Mouse (Mus musculus) liver, adult (tissue): ENCODE data around the gene Pdrg1.

Experiments used
- GATA4 ChIP-seq: IDR thresholded peaks from 2 replicates; pipeline ENCODE4 v1.6.1; 2014; ENCODE audit warnings: mild to moderate bottlenecking, low read length; ENCODE audit not compliant: insufficient replicate concordance

Pdrg1 gene

DNA sequence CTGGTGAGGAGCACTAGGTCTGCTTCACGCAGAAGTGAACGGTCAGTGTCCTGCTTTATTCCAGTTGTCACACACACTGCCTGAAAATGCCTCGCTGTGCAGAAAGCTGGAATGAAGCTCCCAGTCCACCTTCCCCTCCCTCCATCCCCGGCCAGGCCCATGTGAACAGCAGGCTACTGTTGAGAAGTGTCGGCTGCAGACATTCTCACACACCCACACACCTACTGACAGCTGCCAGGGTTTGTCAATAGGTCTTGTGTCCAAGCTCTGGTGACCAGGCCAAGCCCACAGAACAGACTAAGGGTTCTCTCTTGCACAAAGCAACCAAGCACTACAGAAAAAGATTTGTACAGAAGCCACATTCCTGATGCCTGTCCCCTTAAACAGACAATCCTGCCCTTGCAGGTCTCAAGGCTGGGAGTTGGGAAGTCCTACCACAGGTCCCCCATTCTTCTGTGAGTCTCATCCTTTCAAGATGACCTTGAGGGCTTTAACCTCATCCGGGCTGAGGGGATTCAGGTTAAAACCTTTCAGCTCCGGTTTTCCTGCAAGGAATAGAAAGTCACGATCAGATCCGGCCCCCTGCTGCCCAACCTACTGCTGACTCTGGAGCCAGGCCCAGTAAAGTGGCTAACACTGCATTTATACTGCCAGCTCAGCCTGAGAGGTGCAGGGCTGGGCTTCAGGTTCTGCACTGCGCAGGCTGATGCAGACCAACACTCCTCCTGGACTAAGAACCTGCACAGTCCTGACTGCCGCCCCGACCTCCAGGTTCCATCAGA, 5.8 kb downstream of the Pdrg1 start:
- no peak for TF ChIP-seq GATA4

- TF ChIP-seq GATA4, result no peak
These were observed 9.2 kb downstream of the Pdrg1 start for GRCm38 (mm10) chr2:153005981-153006380.

DNA sequence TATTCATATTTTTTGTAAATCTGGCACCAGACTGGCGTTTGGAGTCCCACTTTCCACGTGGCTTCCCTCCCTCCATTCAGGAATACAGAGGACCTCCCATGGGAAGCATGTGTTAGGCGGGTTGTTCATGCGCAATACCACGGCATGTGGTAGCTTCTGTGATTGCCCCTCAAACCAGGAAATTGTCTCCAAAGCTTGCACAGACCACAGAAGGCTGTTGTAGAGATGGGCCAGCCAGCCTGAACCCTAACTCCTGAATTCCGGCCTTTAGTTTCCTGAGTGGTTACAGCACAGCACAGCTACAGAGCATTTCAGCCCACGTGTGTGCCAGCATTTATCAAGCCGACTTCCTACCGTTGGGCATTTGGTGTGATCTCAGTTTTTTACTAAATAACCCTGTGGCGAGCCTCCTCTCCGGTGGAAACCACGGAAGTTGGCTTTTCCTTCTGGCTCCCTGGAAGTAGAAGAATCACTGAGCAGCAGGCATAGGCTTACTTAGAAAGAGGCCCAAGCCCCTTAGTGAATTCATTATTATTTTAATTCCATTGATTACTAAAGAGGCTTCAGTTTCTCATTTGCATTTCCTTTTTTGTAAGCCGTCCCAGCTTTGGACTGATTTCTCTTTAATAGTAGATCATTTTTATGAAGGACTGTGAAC, 11.4 kb downstream of the Pdrg1 start:
- TF ChIP-seq GATA4, result no peak

DNA sequence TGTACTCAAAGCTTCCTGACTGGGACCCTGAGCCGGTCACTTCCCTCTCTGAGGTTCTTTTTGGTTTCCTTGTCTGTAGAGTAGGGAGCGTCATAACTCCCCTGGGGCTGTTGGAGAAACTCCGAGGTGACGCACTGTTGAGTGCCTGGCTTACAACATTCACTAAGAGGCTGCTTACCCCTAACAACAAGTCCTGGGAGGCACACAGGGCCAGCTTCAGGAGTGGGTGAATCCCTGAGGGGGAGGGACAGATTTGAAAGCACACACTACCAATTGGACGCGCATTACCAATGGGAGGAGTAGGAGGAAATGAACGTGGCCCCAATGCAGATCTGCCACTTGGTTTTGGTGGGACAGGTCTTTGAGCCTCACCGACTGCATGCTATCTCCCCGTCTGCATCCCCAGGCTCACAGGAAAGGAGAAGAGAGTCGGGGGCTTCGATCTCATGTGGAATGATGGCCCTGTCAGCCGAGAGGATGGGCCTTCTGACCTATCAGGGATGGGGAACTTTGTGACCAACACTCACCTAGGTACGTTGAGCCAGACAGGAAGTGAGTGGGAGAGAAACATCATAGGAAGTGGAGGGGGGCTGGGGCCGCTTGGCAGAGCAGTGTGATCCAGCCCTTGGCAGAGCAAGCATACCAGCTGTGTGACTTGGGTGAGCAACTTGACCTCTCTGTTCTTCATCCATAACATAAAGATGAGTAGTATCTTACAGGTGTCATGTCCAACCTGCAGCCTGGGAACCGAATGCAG, 12.6 kb downstream of the Pdrg1 start:
- TF ChIP-seq GATA4, result no peak

- TF ChIP-seq GATA4, result no peak
These were observed 18.2 kb downstream of the Pdrg1 start for GRCm38 (mm10) chr2:152997046-152997445.

- TF ChIP-seq GATA4, result no peak
These were observed 23.7 kb downstream of the Pdrg1 start for GRCm38 (mm10) chr2:152991529-152991928.

DNA sequence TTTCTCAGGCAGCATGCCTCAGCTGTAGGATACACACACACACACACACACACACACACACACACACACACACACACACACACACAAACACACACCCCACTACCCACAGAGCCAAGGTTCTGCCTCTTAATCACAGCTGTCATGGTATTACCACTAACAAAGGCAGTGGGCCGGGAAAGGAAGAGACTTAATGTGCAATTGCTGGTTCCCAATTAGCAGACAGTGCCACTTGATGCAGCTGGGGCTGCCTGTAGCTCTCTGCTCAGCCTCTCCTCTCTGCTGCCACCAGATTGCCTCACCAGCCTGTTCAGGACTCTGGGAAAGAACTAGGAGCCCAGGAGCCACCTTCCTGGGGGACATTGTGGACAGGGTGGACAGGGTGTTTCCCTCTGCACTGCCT, 29.6 kb downstream of the Pdrg1 start:
- TF ChIP-seq GATA4, result no peak

DNA sequence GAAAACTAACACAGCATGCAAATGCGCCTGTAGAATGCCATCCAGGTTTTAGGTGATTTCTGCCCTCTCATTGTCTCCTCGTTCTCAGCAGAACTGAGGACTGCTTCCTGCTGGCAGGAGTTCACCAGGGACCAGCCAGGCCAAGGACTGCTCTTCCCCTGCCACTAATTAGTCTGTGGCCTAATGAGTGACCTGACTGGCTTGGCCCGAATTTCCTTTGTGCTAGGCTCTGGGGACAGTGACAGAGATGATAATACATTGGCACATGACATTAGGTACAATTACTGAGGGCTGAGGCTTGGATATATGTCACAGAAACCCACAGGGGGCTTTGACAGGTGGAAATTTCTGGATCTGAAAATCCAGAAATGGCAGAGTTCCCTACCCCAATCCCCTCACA, 38.2 kb downstream of the Pdrg1 start:
- TF ChIP-seq GATA4, result no peak

GRCm38 (mm10) chr2:152965555-152965954, 49.7 kb downstream of the Pdrg1 start:
- TF ChIP-seq GATA4, result no peak

DNA sequence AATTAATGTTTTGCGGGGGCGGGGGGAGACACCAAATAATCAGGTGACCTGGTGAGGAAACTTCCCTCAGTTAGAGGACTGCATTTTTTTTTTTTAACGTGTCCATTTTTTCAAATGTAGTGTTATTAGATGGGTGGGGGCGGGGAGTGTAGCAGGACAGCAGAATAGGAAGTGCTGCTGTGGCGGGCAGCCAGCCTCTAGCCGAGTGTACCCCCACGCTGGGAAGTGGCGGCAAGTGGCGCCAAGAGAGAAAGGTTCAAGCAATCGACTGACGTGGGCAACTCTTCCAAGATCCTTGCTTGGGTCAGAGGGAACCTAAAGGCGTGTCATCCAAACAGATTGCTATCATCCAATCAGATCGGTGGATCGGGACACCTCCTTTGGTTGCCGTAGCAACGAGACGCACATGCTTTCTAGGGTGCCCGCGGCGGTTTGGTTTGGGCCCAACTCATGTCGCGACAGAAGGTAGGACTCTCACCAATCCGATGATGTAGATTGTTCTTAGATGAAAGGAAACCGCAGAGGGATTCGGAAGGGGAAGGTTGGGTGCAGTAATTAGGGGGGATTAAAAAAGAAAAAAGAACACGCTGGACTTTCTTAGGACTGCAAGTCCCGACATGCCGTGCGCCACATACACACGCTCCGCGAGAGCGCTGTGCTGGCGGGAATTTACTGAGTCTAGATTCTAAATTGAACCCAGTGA, 53.0 kb downstream of the Pdrg1 start, which contains the start of gene Ttll9:
TSS of gene Ttll9 (plus strand) at position 395 of the 703 bp plus-strand sequence.
- TF ChIP-seq GATA4, result peak; percentile 23; the same call in 1 of the 2 replicates
